Mouse (Mus musculus): ENCODE results near the gene Hspb2.

GRCm38 (mm10) chr9:50721061-50721460 lies 31.1 kb downstream of the Hspb2 start:
- TF ChIP-seq CTCF (IDR thresholded peaks at IDR 0.05; ENCODE audit: borderline replicate concordance, insufficient read depth, low read length) (no peak), POLR2A (IDR thresholded peaks at IDR 0.05; ENCODE audit: low read depth, low read length) (no peak)
